Mouse (Mus musculus): Measurements from ENCODE around the gene Ciart. TPM values are rescaled to one million over a fixed set of nuclear protein-coding genes. Genes with fewer than 3 reads are reported as not detected.
A peak's percentile ranks its signal among the peaks of the same experiment; 100 is the strongest.
"Not testable (repeated sequence)": the region's sequence is repeated elsewhere in the genome, so short reads cannot be mapped to it uniquely, and the experiment has no call there.

Gene Ciart
- polyA plus RNA-seq (2015; fragmentation: Nextera tagmentation; extraction: Ambion mirVana), result 1.2 and 1.4 TPM in 2 replicates

GRCm38 (mm10) chr3:95881979-95882815 is at the start of gene Ciart:
Gene Ciart (minus strand): TSS chr3:95882251.
- H3K4me2 ChIP-seq, result peak within 1 kb of the TSS; percentile 95
- H3K4me1 ChIP-seq (replicated peaks), result peaks cover 31% of the 10 kb centered on the region
- WGBS (ENCODE audit: insufficient replicate concordance), result under 1% methylated on average over 66 of the region's 66 CpGs
- H3K9ac ChIP-seq, result peak within 1 kb of the TSS; percentile 43; the same call in 1 of the 2 replicates
- no peak within 1 kb of the TSS for H3K27ac ChIP-seq (replicated peaks)
- peaks cover 39% of the 10 kb centered on the region for H3K27me3 ChIP-seq
- peak within 1 kb of the TSS; percentile 58 for H3K4me3 ChIP-seq (replicated peaks)
- H3K36me3 ChIP-seq (replicated peaks), result no peaks in the 10 kb centered on the region
- ATAC-seq (ENCODE audit: insufficient read depth), result peak; percentile 94
- H3K9me3 ChIP-seq (replicated peaks), result no peaks in the 10 kb centered on the region

DNA sequence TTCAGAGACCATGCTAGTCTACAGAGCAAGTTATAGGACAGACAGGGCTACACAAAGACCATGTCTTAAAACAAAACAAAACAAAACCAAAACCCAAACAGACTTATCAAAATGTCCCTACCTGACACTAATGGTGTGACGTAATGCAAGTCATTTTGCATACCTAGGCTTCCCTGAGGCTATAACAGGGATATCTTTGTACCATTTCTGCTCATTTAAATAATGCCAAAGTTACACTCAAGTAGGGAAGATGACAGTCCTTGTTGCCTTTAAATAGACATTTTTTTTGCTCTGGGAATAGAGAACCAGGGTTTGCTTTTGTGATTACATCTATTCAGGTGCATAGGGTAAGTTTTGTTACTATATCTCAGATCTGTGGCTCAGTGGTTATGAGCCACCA is 49.4 kb upstream of the Ciart start:
- ATAC-seq (ENCODE audit: insufficient read depth), result no peak
- Histone ChIP-seq H3K4me3 (replicated peaks) (peak overlapping the region; percentile 90), H3K9ac (peak overlapping the region; percentile 98; the same call in 1 of the 2 replicates), H3K27ac (replicated peaks) (no peak overlapping the region), H3K4me2 (peak overlapping the region; percentile 83), H3K4me1 (replicated peaks) (peaks cover 35% of the 10 kb centered on the region), H3K36me3 (replicated peaks) (peaks cover 32% of the 10 kb centered on the region), H3K9me3 (replicated peaks) (no peaks in the 10 kb centered on the region), H3K27me3 (no peaks in the 10 kb centered on the region)
- 79% methylated on average over 1 of the region's 1 CpGs for WGBS (ENCODE audit: insufficient replicate concordance)

DNA sequence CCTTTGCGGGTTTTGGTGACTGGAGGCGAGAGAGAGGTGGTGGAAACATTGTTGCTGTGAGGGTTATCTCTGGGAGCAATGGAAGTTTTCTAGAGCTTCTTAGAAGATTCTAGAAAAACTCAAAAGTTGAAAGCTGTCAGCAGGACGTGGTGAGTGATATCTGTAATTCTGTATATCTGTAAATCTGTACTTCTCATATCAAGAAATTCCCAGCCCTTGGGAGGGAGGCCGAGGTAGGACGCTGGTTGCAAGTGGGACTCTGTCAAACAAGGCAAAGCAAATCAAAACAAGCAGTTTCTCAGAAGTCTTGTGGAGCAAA is 48.4 kb upstream of the Ciart start:
- Histone ChIP-seq H3K4me3 (replicated peaks) (peak overlapping the region; percentile 90), H3K27ac (replicated peaks) (peak overlapping the region; percentile 91), H3K4me2 (peak overlapping the region; percentile 83), H3K27me3 (no peaks in the 10 kb centered on the region), H3K36me3 (replicated peaks) (peaks cover 24% of the 10 kb centered on the region), H3K9me3 (replicated peaks) (no peaks in the 10 kb centered on the region), H3K4me1 (replicated peaks) (peaks cover 35% of the 10 kb centered on the region), H3K9ac (peak overlapping the region; percentile 98)
- WGBS (ENCODE audit: insufficient replicate concordance), result under 1% methylated on average over 5 of the region's 5 CpGs
- no peak for ATAC-seq (ENCODE audit: insufficient read depth)

DNA sequence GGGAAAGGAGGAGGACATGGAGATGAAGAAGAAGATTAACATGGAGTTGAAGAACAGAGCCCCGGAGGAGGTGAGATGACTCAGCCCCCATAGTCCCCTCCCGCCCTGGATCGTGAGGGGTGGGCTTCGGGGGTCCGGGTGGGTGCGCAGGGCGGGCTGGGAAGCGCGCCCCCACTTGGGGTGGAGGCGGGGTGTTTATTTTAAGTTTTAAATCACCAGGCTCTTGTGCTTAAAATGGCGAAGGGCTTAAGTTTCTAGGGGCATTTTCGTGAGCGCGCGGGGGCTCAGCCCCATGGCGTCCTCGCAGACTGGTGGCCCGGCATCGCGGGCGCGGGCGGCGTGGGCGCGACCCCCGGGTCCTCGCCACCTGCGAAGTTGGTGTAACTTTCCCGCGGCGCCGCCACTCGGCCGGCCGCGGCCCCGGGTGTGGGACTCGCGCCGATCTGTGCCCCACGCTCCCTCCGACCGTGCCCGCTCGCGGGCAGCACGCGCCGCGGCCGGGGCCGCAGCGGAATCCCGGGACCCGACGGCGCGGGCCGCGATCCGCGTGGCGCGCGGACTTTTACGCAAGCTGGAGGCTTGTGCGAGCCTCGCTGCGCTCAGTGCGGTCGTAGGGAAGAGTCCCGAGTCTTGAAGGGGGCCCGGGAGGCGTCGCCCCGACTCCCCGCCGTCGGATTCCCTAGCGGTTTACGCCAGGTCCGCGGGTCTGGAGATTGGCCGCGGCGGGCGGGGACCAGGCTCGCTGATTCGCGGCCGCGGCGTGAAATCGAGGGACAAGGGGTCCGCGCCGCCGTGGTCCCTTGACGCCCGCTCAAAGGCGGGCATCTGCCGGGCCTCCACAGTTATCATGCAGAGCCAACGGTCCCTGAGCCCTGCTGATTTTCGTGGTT is 47.8 kb upstream of the Ciart start:
- H3K9me3 ChIP-seq (replicated peaks), result no peaks in the 10 kb centered on the region
- H3K9ac ChIP-seq, result peak overlapping the region; percentile 98
- H3K4me1 ChIP-seq (replicated peaks), result peaks cover 35% of the 10 kb centered on the region
- H3K36me3 ChIP-seq (replicated peaks), result peaks cover 18% of the 10 kb centered on the region
- ATAC-seq (ENCODE audit: insufficient read depth), result peak; percentile 5; the same call in 1 of the 2 replicates
- H3K27ac ChIP-seq (replicated peaks), result peak overlapping the region; percentile 91
- H3K4me3 ChIP-seq (replicated peaks), result peak overlapping the region; percentile 90
- no peaks in the 10 kb centered on the region for H3K27me3 ChIP-seq
- peak overlapping the region; percentile 83 for H3K4me2 ChIP-seq
- WGBS (ENCODE audit: insufficient replicate concordance), result under 1% methylated on average over 105 of the region's 105 CpGs

DNA sequence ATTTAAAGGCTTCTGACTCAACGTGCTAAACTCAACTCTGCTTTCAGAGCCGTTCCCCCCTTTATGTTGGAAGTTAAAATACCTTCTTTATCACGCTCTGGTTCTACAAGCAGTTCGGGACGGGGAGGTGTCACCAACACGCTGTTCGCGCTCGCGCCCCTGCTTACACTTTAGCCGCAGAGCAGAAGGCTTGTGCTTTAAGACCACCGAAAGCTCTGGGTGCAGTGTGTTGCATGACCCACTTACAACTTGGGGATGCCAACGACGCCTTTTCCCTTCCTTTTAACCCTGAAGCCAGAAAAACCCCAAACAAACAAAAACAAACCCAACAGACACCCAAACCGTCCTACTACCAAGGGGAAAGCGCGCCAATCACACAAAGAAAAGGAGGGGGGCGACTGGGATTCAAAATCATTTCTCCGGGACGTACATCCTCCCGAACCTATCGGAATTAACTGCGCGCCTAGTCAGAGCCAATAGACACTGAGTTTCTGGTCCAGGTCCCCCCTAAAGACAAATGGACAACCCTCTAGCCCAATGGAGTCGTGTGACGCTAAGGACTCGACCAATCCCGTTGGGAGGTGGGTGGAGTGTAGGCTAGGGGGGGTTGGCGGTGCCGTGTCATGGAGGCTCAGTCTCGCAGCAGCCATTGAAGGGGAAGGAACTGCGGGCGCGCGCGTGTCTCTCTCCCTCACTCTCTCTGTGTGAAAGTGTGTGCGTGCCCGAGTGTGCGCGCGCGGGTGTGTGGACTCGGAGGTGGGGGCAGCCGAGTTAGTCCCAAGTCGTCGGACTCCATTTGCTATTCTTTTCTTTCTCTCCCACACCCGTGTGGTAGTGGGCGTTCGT is 46.8 kb upstream of the Ciart start, which contains the start of gene Anp32e:
Anp32e (plus strand) TSS at position 589 of the 846 bp plus-strand sequence.
- under 1% methylated on average over 49 of the region's 49 CpGs for WGBS (ENCODE audit: insufficient replicate concordance)
- ATAC-seq (ENCODE audit: insufficient read depth), result peak; percentile 99
- no peaks in the 10 kb centered on the region for H3K27me3 ChIP-seq

GRCm38 (mm10) chr3:95928261-95928657 is 46.2 kb upstream of the Ciart start:
- Histone ChIP-seq H3K4me2 (peak overlapping the region; percentile 77), H3K9ac (peak overlapping the region; percentile 77), H3K27ac (replicated peaks) (peak overlapping the region; percentile 92), H3K36me3 (replicated peaks) (peaks cover 2% of the 10 kb centered on the region), H3K4me3 (replicated peaks) (peak overlapping the region; percentile 90), H3K27me3 (no peaks in the 10 kb centered on the region), H3K4me1 (replicated peaks) (peaks cover 35% of the 10 kb centered on the region), H3K9me3 (replicated peaks) (no peaks in the 10 kb centered on the region)
- ATAC-seq (ENCODE audit: insufficient read depth), result no peak
- WGBS (ENCODE audit: insufficient replicate concordance), result 30% methylated on average over 6 of the region's 6 CpGs

More for the DNA sequence above, 46.8 kb upstream of the Ciart start, which contains the start of gene Anp32e:
- Histone ChIP-seq H3K9ac (peak within 1 kb of the TSS; percentile 98), H3K4me3 (replicated peaks) (peak within 1 kb of the TSS; percentile 90), H3K4me2 (peak within 1 kb of the TSS; percentile 83), H3K27ac (replicated peaks) (peak within 1 kb of the TSS; percentile 92), H3K4me1 (replicated peaks) (peaks cover 35% of the 10 kb centered on the region), H3K9me3 (replicated peaks) (no peaks in the 10 kb centered on the region), H3K36me3 (replicated peaks) (peaks cover 8% of the 10 kb centered on the region)

DNA sequence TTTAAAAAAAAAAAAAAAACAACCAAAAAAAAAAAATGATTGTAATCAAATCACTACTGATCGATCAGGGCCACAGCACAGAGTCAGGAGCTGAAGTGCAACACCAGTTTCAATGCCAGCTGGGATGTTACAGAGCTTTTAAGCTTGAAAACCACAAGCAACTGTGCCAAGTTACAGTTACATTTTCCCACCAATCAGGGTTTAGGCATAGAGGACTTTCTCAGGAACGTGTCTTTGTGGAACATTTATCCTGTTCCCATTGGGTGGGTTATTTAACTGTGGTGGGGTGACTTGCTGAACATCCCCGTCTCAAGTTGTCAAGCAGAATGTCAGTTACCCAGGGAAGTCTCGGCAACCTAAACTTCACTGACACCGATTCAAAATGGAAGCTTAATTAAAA is 43.0 kb upstream of the Ciart start:
- H3K9me3 ChIP-seq (replicated peaks), result no peaks in the 10 kb centered on the region
- no peak overlapping the region for H3K4me2 ChIP-seq
- H3K27ac ChIP-seq (replicated peaks), result no peak overlapping the region
- WGBS (ENCODE audit: insufficient replicate concordance), result 66% methylated on average over 5 of the region's 5 CpGs
- peaks cover 13% of the 10 kb centered on the region for H3K4me1 ChIP-seq (replicated peaks)
- H3K27me3 ChIP-seq, result no peaks in the 10 kb centered on the region
- H3K36me3 ChIP-seq (replicated peaks), result no peaks in the 10 kb centered on the region
- H3K9ac ChIP-seq, result no peak overlapping the region
- ATAC-seq (ENCODE audit: insufficient read depth), result no peak
- H3K4me3 ChIP-seq (replicated peaks), result no peak overlapping the region

- no peaks in the 10 kb centered on the region for H3K36me3 ChIP-seq (replicated peaks)
- H3K4me1 ChIP-seq (replicated peaks), result peaks cover 13% of the 10 kb centered on the region
- H3K4me3 ChIP-seq (replicated peaks), result no peak overlapping the region
- no peak overlapping the region for H3K4me2 ChIP-seq
- H3K9me3 ChIP-seq (replicated peaks), result no peaks in the 10 kb centered on the region
- no peak overlapping the region for H3K9ac ChIP-seq
- ATAC-seq (ENCODE audit: insufficient read depth), result no peak
- H3K27me3 ChIP-seq, result no peaks in the 10 kb centered on the region
- 29% methylated on average over 4 of the region's 4 CpGs for WGBS (ENCODE audit: insufficient replicate concordance)
- no peak overlapping the region for H3K27ac ChIP-seq (replicated peaks)
Observed at GRCm38 (mm10) chr3:95924185-95924584, 42.1 kb upstream of the Ciart start.

GRCm38 (mm10) chr3:95923429-95923828 is 41.4 kb upstream of the Ciart start:
- peaks cover 11% of the 10 kb centered on the region for H3K4me1 ChIP-seq (replicated peaks)

DNA sequence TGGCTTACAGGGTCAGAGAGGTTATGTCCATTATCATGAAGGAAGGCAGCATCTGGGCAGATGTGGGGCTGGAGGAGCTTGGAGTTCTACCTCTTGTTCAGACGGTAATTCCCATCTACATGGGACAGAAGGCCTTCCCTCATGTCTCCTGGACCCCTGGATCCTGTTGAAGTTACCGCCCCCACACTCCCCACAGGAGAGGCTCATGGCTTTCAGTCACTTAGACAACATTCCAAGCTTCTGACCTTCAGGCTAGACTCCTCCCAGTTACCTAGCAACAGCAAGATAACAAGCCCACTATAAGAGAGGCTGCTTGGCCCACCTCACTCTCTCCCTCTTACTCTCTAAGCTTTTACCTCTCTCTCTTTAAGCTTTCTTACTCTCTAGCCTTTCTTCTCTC is 38.5 kb upstream of the Ciart start:
- H3K27ac ChIP-seq (replicated peaks); H3K4me1 ChIP-seq (replicated peaks); H3K9me3 ChIP-seq (replicated peaks); ATAC-seq (ENCODE audit: insufficient read depth); H3K36me3 ChIP-seq (replicated peaks); H3K4me2 ChIP-seq; H3K9ac ChIP-seq; H3K27me3 ChIP-seq; H3K4me3 ChIP-seq (replicated peaks): not testable (repeated sequence)
- 64% methylated on average over 2 of the region's 2 CpGs for WGBS (ENCODE audit: insufficient replicate concordance)

More at GRCm38 (mm10) chr3:95923429-95923828, 41.4 kb upstream of the Ciart start:
- 57% methylated on average over 7 of the region's 7 CpGs for WGBS (ENCODE audit: insufficient replicate concordance)
- not testable (repeated sequence) for ATAC-seq (ENCODE audit: insufficient read depth); H3K27ac ChIP-seq (replicated peaks); H3K4me2 ChIP-seq; H3K4me3 ChIP-seq (replicated peaks); H3K36me3 ChIP-seq (replicated peaks); H3K27me3 ChIP-seq; H3K9me3 ChIP-seq (replicated peaks); H3K9ac ChIP-seq

All from liver, embryonic 15.5 days (tissue).